Mouse (Mus musculus) heart, adult 18-20 months (tissue): Measurements from ENCODE around the gene Ldlrad3. TPM values are rescaled to one million over a fixed set of nuclear protein-coding genes. Genes with fewer than 3 reads are reported as not detected.

Experiments used
- DNase-seq, 2 experiments: peaks; one replicate each; pipeline ENCODE4 v3.0.0; 2021 to 2022; ENCODE audit warnings: mixed read lengths in 1 of 2
- total RNA-seq, 2 experiments: library from RNA; stranded (reverse); gene quantifications; 2 replicates each; pipeline ENCODE4 v1.2.3; 2021

Ldlrad3 gene
- total RNA-seq, 2 experiments from 2014 or later, result 3.1 to 3.4 TPM

DNA sequence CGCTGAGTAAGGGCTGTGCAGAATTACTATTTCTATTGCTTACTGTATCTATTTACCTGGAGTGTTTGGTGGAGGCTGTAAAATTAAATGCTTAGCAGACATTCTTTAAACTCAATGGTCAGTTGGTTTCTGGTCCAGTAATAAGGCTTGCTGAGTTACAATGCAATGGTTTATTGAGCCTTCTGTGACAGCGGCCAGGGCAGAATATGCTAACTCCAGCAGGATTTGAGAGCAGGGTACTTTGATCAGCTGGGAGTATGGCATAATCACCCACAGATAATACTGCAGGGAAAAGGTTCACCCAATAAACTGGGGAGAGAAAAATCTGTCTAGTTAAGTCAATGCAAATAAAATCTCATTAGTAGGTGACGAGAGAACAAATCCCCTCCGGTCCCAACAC, 220.2 kb downstream of the Ldlrad3 start:
- DNase-seq, result no peak

DNA sequence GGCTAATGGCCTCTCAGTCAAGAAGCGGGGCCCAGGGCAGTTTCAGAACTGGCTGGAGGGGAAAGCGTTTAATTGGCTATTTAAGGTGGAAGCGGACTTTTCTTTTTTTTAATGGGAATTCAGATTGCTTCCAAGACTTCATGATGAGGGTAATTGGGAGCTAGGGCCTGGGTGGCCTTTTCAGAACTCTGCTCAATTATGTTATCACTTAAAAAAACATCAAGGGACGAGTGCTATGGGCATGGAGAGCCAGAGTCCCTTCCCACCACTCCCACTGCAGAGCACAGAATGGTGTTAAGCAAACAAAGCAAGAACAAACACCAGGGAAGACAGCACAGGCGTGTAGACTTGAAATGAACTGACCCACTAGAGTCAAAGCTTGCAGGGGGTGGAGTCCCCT, 220.7 kb downstream of the Ldlrad3 start:
- no peak for DNase-seq

DNA sequence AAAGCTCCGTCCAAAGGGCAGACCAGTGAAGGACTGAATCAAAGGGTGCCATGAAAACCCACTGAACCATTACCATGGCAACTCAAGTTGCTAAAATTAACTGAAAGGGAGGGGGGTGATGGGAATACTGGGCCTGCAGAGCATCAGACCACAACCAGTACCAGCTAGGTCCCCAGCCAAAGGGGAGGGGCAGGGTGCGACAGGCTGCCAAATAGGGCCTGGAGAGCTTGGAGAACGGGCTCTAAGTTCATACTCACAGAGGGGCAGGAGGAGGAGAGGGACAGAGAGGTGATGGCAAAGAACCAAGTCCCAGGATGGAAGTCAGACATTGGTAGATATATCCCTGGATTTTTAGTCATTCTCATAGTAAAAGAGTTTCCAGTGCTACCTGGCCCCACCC, 222.8 kb downstream of the Ldlrad3 start:
- no peak for DNase-seq

GRCm38 (mm10) chr2:101962349-101962748, 223.8 kb downstream of the Ldlrad3 start:
- no peak for DNase-seq

DNA sequence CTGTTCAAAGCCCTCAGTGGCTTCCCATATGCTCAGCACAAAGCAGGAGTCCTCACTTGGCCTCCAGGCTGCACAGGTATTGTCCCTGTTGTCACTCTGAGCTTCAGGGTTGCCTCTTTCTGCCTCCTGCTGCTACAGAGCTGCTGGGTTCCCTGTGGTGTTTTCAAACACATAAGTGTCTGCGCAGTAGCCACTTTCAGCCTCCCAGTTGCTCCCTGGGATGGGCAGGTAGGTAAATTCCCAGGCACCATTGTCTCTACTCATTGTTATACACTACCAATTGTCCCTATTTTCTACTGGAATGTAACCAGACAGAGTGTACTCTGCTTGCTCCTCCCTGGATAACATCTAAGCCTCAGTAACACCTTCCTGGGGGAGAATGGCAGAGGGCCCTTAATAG, 224.8 kb downstream of the Ldlrad3 start:
- no peak for DNase-seq

DNA sequence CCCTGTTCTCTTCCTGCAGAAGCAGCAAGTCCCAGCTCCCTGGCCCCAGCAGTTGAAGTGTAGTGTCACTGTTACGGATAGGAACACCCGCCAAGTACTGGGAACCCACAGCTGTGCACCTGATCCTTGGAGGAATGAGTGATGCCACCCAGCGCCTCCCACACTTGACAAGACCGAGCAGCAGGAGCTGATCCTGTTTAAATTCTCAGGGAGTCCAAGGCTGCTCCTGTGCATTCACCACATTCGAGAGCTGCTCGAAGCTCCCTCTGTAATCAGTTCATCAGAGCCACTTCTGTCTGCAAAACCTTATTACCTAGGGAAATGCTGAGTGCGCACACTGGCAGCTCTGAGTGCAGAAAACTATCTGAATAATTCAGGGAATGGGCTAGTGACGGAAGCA, 225.5 kb downstream of the Ldlrad3 start:
- DNase-seq, result no peak

- no peak for DNase-seq
Observed at GRCm38 (mm10) chr2:101956125-101956524, 230.1 kb downstream of the Ldlrad3 start.

DNA sequence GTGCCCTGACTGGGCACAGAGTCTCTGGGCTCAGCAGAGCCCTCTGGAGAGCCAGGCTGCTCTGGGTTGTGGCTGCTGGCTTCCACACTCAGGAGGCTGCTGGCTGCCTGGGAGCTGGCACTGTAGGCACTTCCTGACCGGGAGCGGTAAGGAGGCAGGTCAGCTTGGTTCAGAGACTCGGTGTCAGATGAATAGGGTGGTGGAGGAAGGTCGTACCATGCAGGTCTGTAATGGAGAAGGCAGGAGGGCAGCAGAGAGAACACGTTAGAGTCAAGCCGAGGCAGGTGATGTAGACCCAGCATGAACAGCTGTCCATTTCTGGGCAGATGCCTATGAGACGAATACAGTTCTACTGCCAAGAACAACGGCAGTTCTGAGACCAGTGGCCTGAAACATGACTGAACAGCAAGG, 233.2 kb downstream of the Ldlrad3 start:
- DNase-seq, result no peak

DNA sequence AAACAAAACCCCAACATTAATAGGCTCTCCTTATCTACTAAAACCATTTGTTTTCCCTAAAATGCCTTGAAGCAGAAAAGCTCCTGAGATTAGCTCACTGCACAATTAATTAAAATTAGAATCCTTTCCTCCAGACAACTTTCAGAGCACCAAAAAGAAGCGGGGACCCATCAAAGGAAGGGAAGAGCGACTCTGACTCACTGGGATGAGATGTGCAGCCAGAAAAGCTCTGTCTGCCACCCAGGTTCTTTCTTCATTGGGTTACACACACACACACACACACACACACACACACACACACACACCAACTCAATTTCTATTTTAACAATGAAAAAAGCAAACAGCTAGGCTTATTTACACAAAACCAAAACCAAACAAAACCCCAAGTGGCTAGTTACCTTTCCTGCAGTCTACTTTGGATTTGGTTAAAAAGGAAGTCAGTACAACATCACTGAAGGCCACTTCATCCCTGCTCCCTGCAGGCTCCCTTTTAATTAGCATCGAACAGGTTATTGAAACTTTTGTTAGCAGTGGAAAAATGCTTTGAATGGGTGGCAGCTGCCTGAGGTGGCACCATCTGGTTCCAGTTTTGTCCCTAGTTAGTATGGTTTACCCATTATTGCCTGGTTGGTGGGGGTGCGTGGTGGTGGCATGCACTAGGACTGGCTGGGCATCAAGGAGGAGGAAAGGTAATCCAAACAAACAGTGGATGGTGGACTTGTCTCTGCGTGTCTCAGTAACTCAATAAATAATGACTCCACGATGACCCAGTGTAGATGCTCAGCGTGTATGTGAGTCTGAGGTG, 235.3 kb downstream of the Ldlrad3 start:
- no peak for DNase-seq

- no peak for DNase-seq
Observed at GRCm38 (mm10) chr2:101935006-101935405, 251.2 kb downstream of the Ldlrad3 start.

DNA sequence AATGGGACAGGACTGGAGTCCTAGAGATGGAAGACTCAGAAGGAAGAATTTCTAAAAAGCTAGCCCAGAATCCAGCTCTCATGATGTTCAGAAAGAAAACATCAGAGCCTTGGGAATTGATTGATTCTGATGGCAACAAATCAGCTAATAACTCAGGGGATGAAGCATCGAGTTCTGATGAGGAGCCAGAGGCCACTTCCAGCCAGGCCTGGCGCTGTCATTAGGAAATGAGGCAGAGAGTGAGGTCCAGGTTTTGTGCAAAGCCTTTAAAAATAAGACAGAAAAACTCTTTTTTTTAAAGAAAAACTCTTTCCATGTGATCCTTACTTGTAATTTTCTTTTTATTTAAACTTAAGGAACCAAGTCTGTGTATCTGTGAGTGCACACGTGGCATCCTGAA, 252.9 kb downstream of the Ldlrad3 start:
- no peak for DNase-seq

GRCm38 (mm10) chr2:101932169-101932936, 253.8 kb downstream of the Ldlrad3 start:
- DNase-seq, result peak; percentile 10 to 13

GRCm38 (mm10) chr2:101925591-101926188, 260.5 kb downstream of the Ldlrad3 start:
- DNase-seq, result no peak

- DNase-seq, result no peak
Observed at GRCm38 (mm10) chr2:101925183-101925582, 261.0 kb downstream of the Ldlrad3 start.

- no peak for DNase-seq
Observed at GRCm38 (mm10) chr2:101923181-101923580, 263.0 kb downstream of the Ldlrad3 start.

DNA sequence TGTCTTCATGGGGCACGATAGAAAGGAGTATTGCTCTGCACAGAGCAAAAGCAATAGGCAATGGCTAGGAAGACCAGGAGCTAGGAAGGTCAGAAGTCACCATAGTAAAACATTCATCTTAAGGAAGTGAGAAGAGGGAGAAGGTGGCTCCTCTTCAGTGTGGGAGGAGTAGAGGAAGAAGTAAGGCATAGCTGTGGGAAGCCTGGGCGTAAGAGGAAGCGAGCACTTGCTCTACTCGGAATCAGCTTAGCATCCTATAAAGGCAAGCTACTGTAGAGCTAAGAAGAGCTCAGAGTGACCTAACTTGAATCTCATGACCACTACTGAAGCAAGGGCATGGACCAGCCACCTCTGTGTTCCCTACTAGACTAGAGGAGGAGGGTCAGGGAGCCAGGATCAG, 263.9 kb downstream of the Ldlrad3 start:
- no peak for DNase-seq

DNA sequence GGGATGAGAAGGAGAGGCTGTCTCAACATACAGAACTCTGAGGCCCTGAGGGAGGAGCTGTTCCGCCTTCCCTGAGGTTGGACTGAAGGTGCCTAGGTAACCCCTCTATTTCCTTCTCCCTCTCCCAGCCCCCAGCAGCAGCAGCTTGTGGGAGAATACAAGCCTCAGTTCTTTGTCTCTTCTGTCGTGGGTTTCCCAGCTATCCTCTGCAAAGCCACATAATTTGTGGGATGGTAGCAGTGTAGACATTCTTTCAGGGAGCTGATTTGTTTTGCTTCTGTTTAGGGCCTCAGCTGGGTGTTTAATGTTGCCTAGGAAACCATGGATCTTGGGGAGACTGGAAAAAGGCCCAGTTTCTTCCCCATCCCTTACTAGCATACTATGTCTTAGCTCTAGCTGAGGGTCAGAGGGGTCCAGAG, 266.0 kb downstream of the Ldlrad3 start:
- DNase-seq, result no peak

DNA sequence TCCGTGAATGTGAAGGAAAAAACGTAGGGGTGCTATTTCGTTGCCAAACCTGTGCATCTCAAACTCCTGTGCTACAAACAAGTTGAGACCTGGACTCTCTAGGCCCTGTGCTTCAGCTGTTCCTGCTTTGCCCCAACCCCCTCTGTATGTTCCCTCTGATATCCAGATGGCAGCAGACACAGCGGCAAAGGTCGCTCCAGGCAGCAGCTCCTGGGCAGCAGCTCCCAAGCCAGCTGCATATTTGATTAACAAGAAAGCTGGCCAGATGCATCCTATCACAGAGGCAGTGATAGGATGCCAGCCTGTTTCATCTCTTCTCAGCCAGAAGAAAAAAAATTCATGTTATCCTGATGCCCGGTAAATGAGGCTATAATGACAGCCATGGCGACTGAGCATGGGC, 267.7 kb downstream of the Ldlrad3 start:
- DNase-seq, result no peak

DNA sequence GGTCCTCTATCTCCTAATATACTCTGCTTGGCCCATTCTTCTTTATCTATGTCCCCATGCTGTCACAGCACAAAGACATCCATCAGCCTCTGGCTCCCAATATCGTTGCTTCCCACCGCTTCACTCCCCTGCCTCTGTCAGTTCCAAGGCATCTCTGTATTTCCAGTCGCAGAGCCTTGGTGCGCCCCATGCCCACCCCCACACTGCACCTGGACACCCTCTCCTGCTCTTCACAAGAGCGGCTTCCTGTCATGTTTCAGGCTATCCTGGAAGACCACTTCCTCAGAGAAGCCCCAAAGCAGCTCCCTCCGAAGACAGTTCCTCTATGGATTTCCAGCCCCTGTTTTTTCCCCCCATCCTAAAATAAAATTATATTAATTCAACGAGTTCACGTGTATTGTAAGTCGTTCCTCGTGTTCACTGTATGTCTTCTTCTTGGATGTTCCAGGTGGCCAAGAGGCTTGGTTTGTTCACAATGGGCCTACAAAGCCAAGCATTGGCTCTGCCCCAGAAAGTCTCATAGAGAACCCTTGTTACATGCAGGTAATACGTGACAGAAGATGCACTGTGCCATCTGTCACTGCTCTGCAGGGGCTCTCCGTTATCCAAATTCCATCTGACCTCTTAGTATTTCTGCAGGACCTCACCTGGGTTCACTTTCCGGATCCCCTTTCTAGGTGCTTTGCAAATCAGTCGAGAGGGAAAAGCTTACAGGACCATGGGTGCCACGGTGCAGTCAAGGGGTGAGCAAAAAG, 276.7 kb downstream of the Ldlrad3 start:
- DNase-seq, result no peak

GRCm38 (mm10) chr2:101908773-101909172, 277.4 kb downstream of the Ldlrad3 start:
- DNase-seq, result no peak

GRCm38 (mm10) chr2:101907386-101908022, 278.7 kb downstream of the Ldlrad3 start:
- DNase-seq, result no peak

- no peak for DNase-seq
Observed at GRCm38 (mm10) chr2:101906379-101906690, 279.9 kb downstream of the Ldlrad3 start.
